Mouse (Mus musculus): ENCODE measurements at regions not wholly inside any gene's neighbourhood (a gene's known extent, or its start where the extent isn't known, plus 50 kb on each side); places are given as distances from the start of the nearest gene placed in this dataset.

- Histone ChIP-seq H3K4me3 (ENCODE audit: control insufficient read depth in 1 of 2, insufficient read depth in 1 of 2, low read depth in 2 of 2, low read length in 2 of 2) (no peak overlapping the region), H3K27ac (ENCODE audit: control insufficient read depth, low read depth, low read length) (no peak overlapping the region), H3K9ac (ENCODE audit: control insufficient read depth, low read depth, low read length, poor library complexity, severe bottlenecking) (no peak overlapping the region), H3K4me1 (ENCODE audit: control insufficient read depth in 1 of 2, insufficient read depth in 2 of 2, low read length in 2 of 2) (peaks cover 4 to 5% of the 10 kb centered on the region in 2 experiments; a peak in 2 of 4 replicates), H3K79me2 (ENCODE audit: control insufficient read depth, insufficient read depth, low read length, poor library complexity) (no peaks in the 10 kb centered on the region), H3K9me3 (replicated peaks; ENCODE audit: insufficient read depth, low read length) (no peaks in the 10 kb centered on the region), H3K27me3 (ENCODE audit: control insufficient read depth in 1 of 2, insufficient read depth in 2 of 2, low read length in 2 of 2) (no peaks in the 10 kb centered on the region), H3K36me3 (ENCODE audit: control insufficient read depth in 1 of 2, insufficient read depth in 2 of 2, low read length in 2 of 2) (peaks cover 0 to 5% of the 10 kb centered on the region in 2 experiments; a peak in 2 of 4 replicates)
- TF ChIP-seq USF1 (IDR thresholded peaks at IDR 0.05; ENCODE audit: low read depth, low read length) (no peak), BHLHE40 (IDR thresholded peaks at IDR 0.05; ENCODE audit: borderline replicate concordance, low read depth, low read length) (no peak), ZKSCAN1 (IDR thresholded peaks at IDR 0.05; ENCODE audit: low read depth, low read length) (no peak), GATA1 (IDR thresholded peaks at IDR 0.05; ENCODE audit: low read depth, low read length) (no peak), MAFK (IDR thresholded peaks at IDR 0.05; ENCODE audit: borderline replicate concordance, low read depth, low read length) (no peak), ZMIZ1 (IDR thresholded peaks at IDR 0.05; ENCODE audit: low read depth, low read length) (no peak), NELFE (IDR thresholded peaks at IDR 0.05; ENCODE audit: low read depth, low read length) (no peak), USF2 (IDR thresholded peaks at IDR 0.05; ENCODE audit: borderline replicate concordance in 1 of 2, insufficient read depth in 1 of 2, low read depth in 1 of 2, low read length in 2 of 2) (no peak), KAT2A (conservative IDR thresholded peaks at IDR 0.05; ENCODE audit: low read depth, low read length) (no peak), RCOR1 (IDR thresholded peaks at IDR 0.05; ENCODE audit: low read depth, low read length) (no peak)
- no peak for DNase-seq (ENCODE audit: low read depth, low spot score)
These were observed 2628.0 kb upstream of the Gm7489 start for GRCm38 (mm10) chr15:51256681-51257080.

GRCm38 (mm10) chr15:51264599-51265163 lies 2620.0 kb upstream of the Gm7489 start:
- no peaks in the 10 kb centered on the region for H3K4me1 ChIP-seq (ENCODE audit: control insufficient read depth in 1 of 2, insufficient read depth in 2 of 2, low read length in 2 of 2)
- H3K79me2 ChIP-seq (ENCODE audit: control insufficient read depth, insufficient read depth, low read length, poor library complexity) = no peaks in the 10 kb centered on the region
- H3K4me3 ChIP-seq (ENCODE audit: control insufficient read depth in 1 of 2, insufficient read depth in 1 of 2, low read depth in 2 of 2, low read length in 2 of 2) = no peak overlapping the region
- no peaks in the 10 kb centered on the region for H3K27me3 ChIP-seq (ENCODE audit: control insufficient read depth in 1 of 2, insufficient read depth in 2 of 2, low read length in 2 of 2)
- H3K27ac ChIP-seq (ENCODE audit: control insufficient read depth, low read depth, low read length) = no peak overlapping the region
- H3K9me3 ChIP-seq (replicated peaks; ENCODE audit: insufficient read depth, low read length) = no peaks in the 10 kb centered on the region
- H3K36me3 ChIP-seq (ENCODE audit: control insufficient read depth in 1 of 2, insufficient read depth in 2 of 2, low read length in 2 of 2) = no peaks in the 10 kb centered on the region
- DNase-seq (ENCODE audit: low read depth, low spot score) = no peak
- TF ChIP-seq RCOR1 (IDR thresholded peaks at IDR 0.05; ENCODE audit: low read depth, low read length) (no peak), ZKSCAN1 (IDR thresholded peaks at IDR 0.05; ENCODE audit: low read depth, low read length) (no peak)
- H3K9ac ChIP-seq (ENCODE audit: control insufficient read depth, low read depth, low read length, poor library complexity, severe bottlenecking) = no peak overlapping the region

- Histone ChIP-seq H3K79me2 (ENCODE audit: control insufficient read depth, insufficient read depth, low read length, poor library complexity) (no peaks in the 10 kb centered on the region), H3K4me3 (ENCODE audit: control insufficient read depth in 1 of 2, insufficient read depth in 1 of 2, low read depth in 2 of 2, low read length in 2 of 2) (no peak overlapping the region), H3K36me3 (ENCODE audit: control insufficient read depth in 1 of 2, insufficient read depth in 2 of 2, low read length in 2 of 2) (no peaks in the 10 kb centered on the region), H3K27ac (ENCODE audit: control insufficient read depth, low read depth, low read length) (no peak overlapping the region), H3K4me1 (ENCODE audit: control insufficient read depth in 1 of 2, insufficient read depth in 2 of 2, low read length in 2 of 2) (0 out of 4 replicates have a peak, but pooled peaks cover 0 to 3% of the 10 kb centered on the region in 2 experiments), H3K27me3 (ENCODE audit: control insufficient read depth in 1 of 2, insufficient read depth in 2 of 2, low read length in 2 of 2) (no peaks in the 10 kb centered on the region), H3K9me3 (replicated peaks; ENCODE audit: insufficient read depth, low read length) (no peaks in the 10 kb centered on the region), H3K9ac (ENCODE audit: control insufficient read depth, low read depth, low read length, poor library complexity, severe bottlenecking) (no peak overlapping the region)
- TF ChIP-seq MEF2A (IDR thresholded peaks at IDR 0.05; ENCODE audit: extremely low read depth, insufficient replicate concordance, low read depth, low read length, poor library complexity, severe bottlenecking) (no peak), ZMIZ1 (IDR thresholded peaks at IDR 0.05; ENCODE audit: low read depth, low read length) (no peak), RCOR1 (IDR thresholded peaks at IDR 0.05; ENCODE audit: low read depth, low read length) (no peak), MAFK (IDR thresholded peaks at IDR 0.05; ENCODE audit: borderline replicate concordance, low read depth, low read length) (no peak), ZC3H11A (IDR thresholded peaks at IDR 0.05; ENCODE audit: low read depth, low read length) (no peak), KAT2A (conservative IDR thresholded peaks at IDR 0.05; ENCODE audit: low read depth, low read length) (no peak), HCFC1 (IDR thresholded peaks at IDR 0.05; ENCODE audit: low read depth, low read length) (no peak), POLR2AphosphoS2 (IDR thresholded peaks at IDR 0.05; ENCODE audit: low read length) (no peak)
- DNase-seq (ENCODE audit: low read depth, low spot score) = no peak
These were observed 2618.7 kb upstream of the Gm7489 start for GRCm38 (mm10) chr15:51265971-51266370.
